Mouse (Mus musculus) E14TG2a.4 (cell line): ENCODE measurements around the gene Armcx5.

Source experiments
- CTCF ChIP-seq: conservative IDR thresholded peaks from 2 replicates; pipeline ENCODE4 v1.5.1; 2014; ENCODE audit warnings: low read length
- NANOG ChIP-seq: IDR thresholded peaks from 2 replicates; pipeline ENCODE4 v1.6.1; 2014; ENCODE audit warnings: borderline replicate concordance, low read length, mixed read lengths
- POU5F1 ChIP-seq: IDR thresholded peaks from 2 replicates; pipeline ENCODE4 v1.6.1; 2014; ENCODE audit warnings: low read length, borderline replicate concordance

- no peak for TF ChIP-seq CTCF
- no peak for TF ChIP-seq POU5F1
- TF ChIP-seq NANOG, result no peak
These were observed 38.2 kb upstream of the Armcx5 start for GRCm38 (mm10) chrX:135704349-135704748.
